Mouse (Mus musculus): ENCODE measurements at regions not wholly inside any gene's neighbourhood (a gene's known extent, or its start where the extent isn't known, plus 50 kb on each side); places are given as distances from the start of the nearest gene placed in this dataset.

- DNase-seq, result no peak
- Histone ChIP-seq H3K4me1 (ENCODE audit: control insufficient read depth, insufficient read depth, low read length) (no peaks in the 10 kb centered on the region), H3K4me3 (replicated peaks; ENCODE audit: extremely low read depth, low read depth, low read length) (no peak overlapping the region)
- WGBS, result 75% methylated on average over 5 of the region's 5 CpGs
- TF ChIP-seq CTCF (IDR thresholded peaks at IDR 0.05; ENCODE audit: insufficient read depth, low read length) (no peak), POLR2A (IDR thresholded peaks at IDR 0.05; ENCODE audit: borderline replicate concordance, extremely low read depth, low read depth, low read length) (no peak)
These were observed 229.7 kb downstream of the Nr2f2 start for GRCm38 (mm10) chr7:70136837-70137236.

DNA sequence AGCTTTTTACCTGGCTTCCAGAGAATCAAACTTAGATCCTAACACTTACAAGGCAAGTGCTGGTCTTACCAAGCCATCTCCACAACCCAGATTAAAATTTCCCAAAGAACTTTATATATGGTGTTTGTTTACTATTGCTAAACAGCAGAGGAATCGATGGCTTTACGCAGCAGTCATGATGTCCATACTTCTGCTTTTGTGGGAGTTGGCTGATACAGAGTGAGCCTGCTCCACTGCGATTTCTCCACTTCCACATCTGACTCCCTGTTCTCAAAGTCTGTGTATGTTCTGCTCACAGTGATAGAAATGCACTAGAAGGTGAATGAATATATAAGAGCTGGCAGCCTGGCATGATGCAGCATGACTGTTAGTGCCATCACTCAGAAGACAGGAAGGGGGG is 231.1 kb downstream of the Nr2f2 start:
- 82% methylated on average over 3 of the region's 3 CpGs for WGBS
- Histone ChIP-seq H3K4me3 (replicated peaks; ENCODE audit: extremely low read depth, low read depth, low read length) (no peak overlapping the region), H3K4me1 (ENCODE audit: control insufficient read depth, insufficient read depth, low read length) (no peaks in the 10 kb centered on the region)
- no peak for TF ChIP-seq POLR2A (IDR thresholded peaks at IDR 0.05; ENCODE audit: borderline replicate concordance, extremely low read depth, low read depth, low read length)
- TF ChIP-seq CTCF (IDR thresholded peaks at IDR 0.05; ENCODE audit: insufficient read depth, low read length), result no peak
- DNase-seq, result no peak

DNA sequence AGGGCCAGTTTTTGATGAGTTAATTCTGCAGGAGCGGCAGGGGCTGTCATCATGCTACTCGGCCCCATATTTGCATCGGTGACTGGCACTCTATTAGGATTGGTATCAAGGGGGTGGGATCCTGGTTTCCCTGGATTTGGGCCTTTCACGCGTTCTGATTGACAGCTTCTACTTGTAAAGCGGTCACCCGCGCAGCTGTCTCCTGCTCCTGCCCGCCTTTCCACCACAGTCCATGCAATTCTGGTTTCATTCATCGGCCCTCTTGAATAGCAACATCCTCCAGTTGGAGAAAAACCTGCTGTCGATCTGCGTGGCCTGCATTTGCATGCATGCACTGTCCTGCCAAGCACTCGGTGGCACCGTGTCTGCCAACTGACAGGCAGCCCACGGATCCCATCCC is 236.6 kb downstream of the Nr2f2 start:
- no peaks in the 10 kb centered on the region for H3K4me1 ChIP-seq (ENCODE audit: control insufficient read depth, insufficient read depth, low read length)
- WGBS, result 82% methylated on average over 15 of the region's 15 CpGs
- TF ChIP-seq CTCF (IDR thresholded peaks at IDR 0.05; ENCODE audit: insufficient read depth, low read length) (no peak), POLR2A (IDR thresholded peaks at IDR 0.05; ENCODE audit: borderline replicate concordance, extremely low read depth, low read depth, low read length) (no peak)
- no peak for DNase-seq
- H3K4me3 ChIP-seq (replicated peaks; ENCODE audit: extremely low read depth, low read depth, low read length), result no peak overlapping the region

GRCm38 (mm10) chr7:70122818-70123217 is 243.7 kb downstream of the Nr2f2 start:
- Histone ChIP-seq H3K4me1 (ENCODE audit: control insufficient read depth, insufficient read depth, low read length) (no peaks in the 10 kb centered on the region), H3K4me3 (replicated peaks; ENCODE audit: extremely low read depth, low read depth, low read length) (no peak overlapping the region)
- TF ChIP-seq POLR2A (IDR thresholded peaks at IDR 0.05; ENCODE audit: borderline replicate concordance, extremely low read depth, low read depth, low read length) (no peak), CTCF (IDR thresholded peaks at IDR 0.05; ENCODE audit: insufficient read depth, low read length) (no peak)
- no peak for DNase-seq
- WGBS, result 87% methylated on average over 9 of the region's 9 CpGs

- TF ChIP-seq POLR2A (IDR thresholded peaks at IDR 0.05; ENCODE audit: borderline replicate concordance, extremely low read depth, low read depth, low read length), result no peak
- Histone ChIP-seq H3K4me3 (replicated peaks; ENCODE audit: extremely low read depth, low read depth, low read length) (no peak overlapping the region), H3K4me1 (ENCODE audit: control insufficient read depth, insufficient read depth, low read length) (no peaks in the 10 kb centered on the region)
- no peak for DNase-seq
- 83% methylated on average over 8 of the region's 8 CpGs for WGBS
These were observed 247.0 kb downstream of the Nr2f2 start for GRCm38 (mm10) chr7:70119517-70119916.

- DNase-seq, result no peak
- Histone ChIP-seq H3K4me3 (replicated peaks; ENCODE audit: extremely low read depth, low read depth, low read length) (no peak overlapping the region), H3K4me1 (ENCODE audit: control insufficient read depth, insufficient read depth, low read length) (no peaks in the 10 kb centered on the region)
- WGBS, result 56% methylated on average over 7 of the region's 7 CpGs
- TF ChIP-seq POLR2A (IDR thresholded peaks at IDR 0.05; ENCODE audit: borderline replicate concordance, extremely low read depth, low read depth, low read length), result no peak
- no peak for TF ChIP-seq CTCF (IDR thresholded peaks at IDR 0.05; ENCODE audit: insufficient read depth, low read length)
These were observed 247.6 kb downstream of the Nr2f2 start for GRCm38 (mm10) chr7:70118971-70119370.

DNA sequence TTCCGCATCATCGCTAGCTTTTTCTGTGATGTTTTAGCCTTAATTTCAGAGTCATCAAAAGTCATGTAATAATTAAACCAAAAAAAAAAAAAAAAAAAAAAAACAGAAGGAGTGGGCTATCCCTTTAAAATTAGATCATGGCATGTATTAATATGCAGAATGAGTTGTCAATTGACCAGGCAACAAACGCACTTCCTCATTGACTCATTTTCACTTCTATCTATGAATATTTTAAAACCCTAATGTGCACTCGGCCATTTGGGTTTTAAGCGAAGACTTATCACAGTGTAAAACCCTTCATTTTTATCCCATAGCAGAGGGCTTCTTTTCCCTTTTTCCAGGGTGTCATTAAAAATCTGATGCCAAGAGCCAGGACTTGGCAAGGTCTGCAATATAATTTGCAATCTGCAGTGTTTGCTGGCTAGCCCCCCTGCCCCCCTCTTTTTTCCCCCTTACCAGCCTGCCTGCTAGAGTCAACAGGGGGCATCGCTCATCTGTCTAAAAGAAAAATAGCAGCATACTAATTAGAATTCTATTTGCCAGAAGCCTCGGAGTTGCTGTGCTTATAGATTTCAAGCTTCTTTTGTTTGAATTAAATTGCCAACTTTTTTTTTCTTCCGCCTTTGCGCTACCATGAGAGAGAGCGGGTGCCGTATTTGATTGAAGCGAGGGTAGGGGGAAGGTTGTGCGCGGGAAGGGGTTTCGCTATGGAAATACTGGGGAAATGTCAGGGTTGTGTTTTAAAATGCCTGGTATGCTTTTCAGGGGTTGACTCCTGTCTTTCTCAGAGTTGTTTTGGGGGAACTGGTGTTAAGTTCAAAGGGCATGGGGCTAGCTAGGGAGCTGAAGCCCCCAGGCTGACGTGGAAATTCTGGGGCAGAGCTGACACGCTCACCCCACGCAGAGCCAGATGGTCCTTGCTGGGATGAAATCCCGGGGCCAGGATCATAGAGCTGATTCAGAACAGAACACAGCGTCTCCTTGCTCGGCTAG is 248.3 kb downstream of the Nr2f2 start:
- peak overlapping the region; percentile 40 for H3K4me3 ChIP-seq (replicated peaks; ENCODE audit: extremely low read depth, low read depth, low read length)
- TF ChIP-seq CTCF (IDR thresholded peaks at IDR 0.05; ENCODE audit: insufficient read depth, low read length), result no peak
- no peak for TF ChIP-seq POLR2A (IDR thresholded peaks at IDR 0.05; ENCODE audit: borderline replicate concordance, extremely low read depth, low read depth, low read length)
- DNase-seq, result no peak
- H3K4me1 ChIP-seq (ENCODE audit: control insufficient read depth, insufficient read depth, low read length), result no peaks in the 10 kb centered on the region
- WGBS, result 23% methylated on average over 21 of the region's 21 CpGs

GRCm38 (mm10) chr7:70109013-70109412 is 257.5 kb downstream of the Nr2f2 start:
- Histone ChIP-seq H3K4me3 (replicated peaks; ENCODE audit: extremely low read depth, low read depth, low read length) (no peak overlapping the region), H3K4me1 (ENCODE audit: control insufficient read depth, insufficient read depth, low read length) (no peaks in the 10 kb centered on the region)
- TF ChIP-seq POLR2A (IDR thresholded peaks at IDR 0.05; ENCODE audit: borderline replicate concordance, extremely low read depth, low read depth, low read length), result no peak
- no peak for TF ChIP-seq CTCF (IDR thresholded peaks at IDR 0.05; ENCODE audit: insufficient read depth, low read length)
- WGBS, result 57% methylated on average over 8 of the region's 8 CpGs
- no peak for DNase-seq

- H3K4me3 ChIP-seq (replicated peaks; ENCODE audit: extremely low read depth, low read depth, low read length), result no peak overlapping the region
- no peak for DNase-seq
- no peaks in the 10 kb centered on the region for H3K4me1 ChIP-seq (ENCODE audit: control insufficient read depth, insufficient read depth, low read length)
- TF ChIP-seq POLR2A (IDR thresholded peaks at IDR 0.05; ENCODE audit: borderline replicate concordance, extremely low read depth, low read depth, low read length), result no peak
- TF ChIP-seq CTCF (IDR thresholded peaks at IDR 0.05; ENCODE audit: insufficient read depth, low read length), result no peak
- WGBS, result 27% methylated on average over 2 of the region's 2 CpGs
These were observed 261.5 kb downstream of the Nr2f2 start for GRCm38 (mm10) chr7:70105024-70105423.

GRCm38 (mm10) chr7:70104486-70104885 is 262.0 kb downstream of the Nr2f2 start:
- H3K4me1 ChIP-seq (ENCODE audit: control insufficient read depth, insufficient read depth, low read length), result no peaks in the 10 kb centered on the region
- 62% methylated on average over 8 of the region's 8 CpGs for WGBS
- no peak for DNase-seq
- no peak for TF ChIP-seq POLR2A (IDR thresholded peaks at IDR 0.05; ENCODE audit: borderline replicate concordance, extremely low read depth, low read depth, low read length)
- TF ChIP-seq CTCF (IDR thresholded peaks at IDR 0.05; ENCODE audit: insufficient read depth, low read length), result no peak
- H3K4me3 ChIP-seq (replicated peaks; ENCODE audit: extremely low read depth, low read depth, low read length), result no peak overlapping the region

Measured in lung, adult 2 months (tissue).